Mouse (Mus musculus) hindbrain, embryonic 13.5 days (tissue): ENCODE measurements around the gene Taldo1. TPM values are rescaled to one million over a fixed set of nuclear protein-coding genes. Genes with fewer than 3 reads are reported as not detected.

ENCODE experiments used
- ATAC-seq: fragments of 200-750 bp; cut with Nextera tagmentation; 2 replicates; pipeline ENCODE4 v1.8.0; 2017; ENCODE audit warnings: moderate TSS enrichment; ENCODE audit not compliant: low FRiP score
- H3K27ac ChIP-seq: fragments of 300-500 bp; sonication (generic); 2 replicates; pipeline ENCODE4 v1.5.1; 2015; ENCODE audit warnings: inconsistent platforms, mild to moderate bottlenecking, moderate library complexity
- H3K27me3 ChIP-seq: fragments of 300-500 bp; sonication (generic); 2 replicates; pipeline ENCODE4 v1.6.1; 2015; ENCODE audit warnings: mild to moderate bottlenecking, inconsistent platforms
- H3K36me3 ChIP-seq: fragments of 300-500 bp; sonication (generic); 2 replicates; pipeline ENCODE4 v1.6.1; 2015; ENCODE audit warnings: mild to moderate bottlenecking, inconsistent platforms
- H3K4me1 ChIP-seq: fragments of 300-500 bp; sonication (generic); replicated peaks from 2 replicates; pipeline ENCODE4 v1.6.1; 2015; ENCODE audit warnings: inconsistent platforms
- H3K4me2 ChIP-seq: fragments of 300-500 bp; sonication (generic); 2 replicates; pipeline ENCODE4 v1.6.1; 2015; ENCODE audit warnings: inconsistent platforms, mild to moderate bottlenecking, moderate library complexity
- H3K4me3 ChIP-seq: fragments of 300-500 bp; sonication (generic); 2 replicates; pipeline ENCODE4 v1.5.1; 2015; ENCODE audit warnings: mild to moderate bottlenecking, inconsistent platforms
- H3K9ac ChIP-seq: fragments of 300-500 bp; sonication (generic); 2 replicates; pipeline ENCODE4 v1.6.1; 2015; ENCODE audit warnings: mild to moderate bottlenecking, inconsistent platforms
- H3K9me3 ChIP-seq: fragments of 300-500 bp; sonication (generic); 2 replicates; pipeline ENCODE4 v1.6.1; 2016; ENCODE audit warnings: inconsistent platforms
- WGBS: fragments of 180-500 bp; shearing (Covaris S2); methylation state at CpG from one replicate; pipeline ENCODE4 v1.1.7; 2015; 5-methylcytosine and 5-hydroxymethylcytosine counted together
- polyA plus RNA-seq: library from polyadenylated mRNA; unstranded; fragments of >200 nt; fragmentation: Nextera tagmentation; extraction: Ambion mirVana; gene quantifications from 2 replicates; pipeline ENCODE4 v1.2.1, GENCODE M21; 2015

Gene Taldo1
- polyA plus RNA-seq, 1 experiment from 2014 or later, result 346 TPM

DNA sequence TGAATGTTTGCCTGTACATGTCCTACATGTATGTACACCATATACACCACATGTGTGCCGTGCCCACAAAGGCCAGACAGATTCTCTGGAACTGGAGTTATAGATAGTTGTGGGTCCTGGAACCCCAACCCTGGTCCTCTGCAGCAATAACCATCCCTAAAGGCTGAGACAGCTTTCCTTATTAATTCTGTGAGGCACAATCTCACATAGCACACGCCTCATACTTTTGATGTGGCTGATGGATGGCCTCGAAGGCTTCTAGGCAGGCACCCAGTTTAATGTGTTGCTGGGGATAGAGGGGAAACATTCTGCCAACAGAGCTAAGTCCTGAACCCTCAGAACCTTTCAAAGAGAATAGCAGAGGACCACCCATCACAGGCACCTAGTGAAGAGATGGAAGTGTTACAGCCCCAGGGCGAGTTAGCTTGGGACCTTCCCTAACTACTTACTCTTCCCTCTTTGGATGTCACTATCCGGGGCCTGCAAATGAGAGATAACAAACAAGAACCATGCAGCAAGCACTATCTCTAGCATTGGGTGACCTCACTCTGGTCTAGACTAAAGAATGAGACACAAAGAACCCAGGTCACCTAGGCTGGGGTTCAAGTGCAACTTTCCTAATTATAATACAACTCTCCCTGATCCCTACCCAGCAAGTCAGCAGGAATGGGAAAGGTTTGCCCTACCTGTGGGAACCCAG is 27.5 kb upstream of the Taldo1 start:
- Histone ChIP-seq H3K4me3 (no peak overlapping the region), H3K4me2 (no peak overlapping the region), H3K9me3 (no peaks in the 10 kb centered on the region), H3K4me1 (peaks cover 4% of the 10 kb centered on the region; the same call in 1 of the 2 replicates), H3K36me3 (no peaks in the 10 kb centered on the region), H3K27me3 (peaks cover 40% of the 10 kb centered on the region), H3K9ac (peak overlapping the region; percentile 35; the same call in 1 of the 2 replicates), H3K27ac (no peak overlapping the region)
- WGBS, result 86% methylated on average over 5 of the region's 5 CpGs
- ATAC-seq, result no peak

DNA sequence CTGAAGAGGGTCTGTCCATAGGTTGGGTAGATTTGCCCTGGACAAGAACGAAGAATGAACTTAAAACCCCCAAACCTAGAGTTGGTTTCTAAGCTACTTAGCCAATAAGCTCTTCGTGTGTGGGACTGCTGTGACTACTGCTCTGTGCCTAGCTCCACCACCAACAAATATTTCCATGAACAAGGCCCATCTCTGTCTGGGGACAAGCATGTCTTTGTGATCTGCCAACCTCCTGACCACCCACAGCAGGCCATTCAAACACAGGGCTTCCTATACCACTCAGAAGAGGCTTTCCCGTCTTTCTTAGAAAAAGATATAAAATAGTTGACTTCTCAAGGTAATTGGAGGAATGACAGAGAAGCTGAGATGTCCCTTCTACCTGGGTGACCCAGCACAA is 27.0 kb upstream of the Taldo1 start:
- H3K4me1 ChIP-seq, result peaks cover 4% of the 10 kb centered on the region; the same call in 1 of the 2 replicates
- no peaks in the 10 kb centered on the region for H3K9me3 ChIP-seq
- H3K9ac ChIP-seq, result no peak overlapping the region
- H3K27me3 ChIP-seq, result peaks cover 35% of the 10 kb centered on the region
- no peak overlapping the region for H3K4me3 ChIP-seq
- no peak overlapping the region for H3K27ac ChIP-seq
- H3K4me2 ChIP-seq, result no peak overlapping the region
- no peak for ATAC-seq
- no peaks in the 10 kb centered on the region for H3K36me3 ChIP-seq
- 75% methylated on average over 3 of the region's 3 CpGs for WGBS

DNA sequence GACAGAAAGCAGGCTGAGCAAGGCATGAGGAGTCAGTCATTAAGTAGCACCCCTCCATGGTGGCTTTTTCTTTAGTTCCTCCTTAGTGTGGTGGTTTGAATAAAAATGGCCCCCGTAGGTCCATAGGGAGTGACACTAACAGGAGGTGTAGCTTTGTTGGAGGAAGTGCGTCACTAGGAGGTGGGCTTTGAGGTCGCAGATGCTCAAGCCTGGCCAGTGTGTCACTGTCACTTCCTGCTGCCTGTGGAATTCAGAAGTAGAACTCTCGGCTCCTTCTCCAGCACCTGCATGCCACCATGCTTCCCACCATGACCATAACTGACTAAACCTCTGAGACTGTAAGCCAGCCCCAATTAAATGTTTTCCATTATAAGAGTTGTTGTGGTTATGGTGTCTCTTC is 24.6 kb upstream of the Taldo1 start:
- 83% methylated on average over 4 of the region's 4 CpGs for WGBS
- Histone ChIP-seq H3K27me3 (peaks cover 12% of the 10 kb centered on the region), H3K4me3 (no peak overlapping the region), H3K4me2 (no peak overlapping the region), H3K9ac (no peak overlapping the region), H3K27ac (no peak overlapping the region), H3K4me1 (no peaks in the 10 kb centered on the region), H3K36me3 (no peaks in the 10 kb centered on the region), H3K9me3 (no peaks in the 10 kb centered on the region)
- no peak for ATAC-seq

DNA sequence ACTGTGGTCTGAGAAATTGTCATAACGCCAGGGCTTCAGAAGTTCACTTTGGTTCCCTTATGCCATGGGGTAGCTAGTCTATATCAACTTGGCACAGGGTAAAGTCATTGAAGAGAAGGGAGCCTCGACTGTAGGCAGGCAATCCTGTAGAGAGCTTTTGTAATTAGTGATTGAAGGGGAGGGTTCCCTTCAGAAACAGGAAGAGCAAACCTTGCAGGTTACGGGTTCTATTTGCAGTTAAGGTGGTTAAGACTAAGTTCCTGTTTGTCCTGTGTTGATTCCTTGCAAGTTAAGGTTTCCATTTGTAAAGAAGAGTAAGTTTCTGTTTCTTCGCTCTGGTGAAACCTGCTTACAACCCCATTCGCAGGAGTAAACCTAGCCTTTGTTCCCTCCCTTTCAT is 22.1 kb upstream of the Taldo1 start:
- 62% methylated on average over 5 of the region's 5 CpGs for WGBS
- Histone ChIP-seq H3K4me3 (no peak overlapping the region), H3K27ac (no peak overlapping the region), H3K36me3 (no peaks in the 10 kb centered on the region), H3K9me3 (no peaks in the 10 kb centered on the region), H3K9ac (no peak overlapping the region), H3K4me1 (no peaks in the 10 kb centered on the region), H3K4me2 (no peak overlapping the region), H3K27me3 (0 out of 2 replicates have a peak, but pooled peaks cover 3% of the 10 kb centered on the region)
- ATAC-seq, result no peak

DNA sequence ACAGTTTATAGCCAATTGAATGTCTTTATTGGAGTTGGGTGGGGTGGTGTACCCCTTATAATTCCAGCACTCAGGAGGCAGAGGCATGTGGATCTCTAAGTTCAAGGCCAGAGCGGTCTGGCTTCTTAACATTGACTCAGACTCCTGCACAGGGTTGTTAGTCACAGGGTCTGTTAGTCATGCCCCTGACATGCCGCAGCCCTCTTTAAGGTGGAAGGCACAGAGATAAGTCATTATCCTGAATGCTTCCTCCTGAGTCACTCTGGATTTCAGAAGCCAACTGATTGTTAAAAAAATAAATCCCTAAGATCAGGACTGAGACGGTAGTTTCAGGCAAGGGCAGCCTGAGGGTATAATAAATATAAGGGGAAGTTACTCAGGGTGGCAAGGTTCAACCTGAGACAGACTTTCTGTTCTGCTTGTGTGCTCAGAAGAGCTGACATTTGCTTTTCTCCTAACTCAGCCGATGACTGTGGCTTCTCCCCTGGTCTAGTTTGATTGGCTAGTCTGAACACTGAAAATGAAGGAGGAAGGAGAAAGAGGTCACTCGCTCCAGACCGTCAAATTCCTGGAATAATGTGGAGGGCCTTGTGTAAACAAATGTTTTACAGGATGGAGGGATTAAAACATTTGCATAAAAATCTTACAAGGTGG is 19.9 kb upstream of the Taldo1 start:
- Histone ChIP-seq H3K9me3 (no peaks in the 10 kb centered on the region), H3K9ac (no peak overlapping the region), H3K27ac (no peak overlapping the region), H3K4me3 (no peak overlapping the region), H3K36me3 (no peaks in the 10 kb centered on the region), H3K4me1 (no peaks in the 10 kb centered on the region), H3K4me2 (no peak overlapping the region), H3K27me3 (0 out of 2 replicates have a peak, but pooled peaks cover 3% of the 10 kb centered on the region)
- 68% methylated on average over 6 of the region's 6 CpGs for WGBS
- ATAC-seq, result no peak

DNA sequence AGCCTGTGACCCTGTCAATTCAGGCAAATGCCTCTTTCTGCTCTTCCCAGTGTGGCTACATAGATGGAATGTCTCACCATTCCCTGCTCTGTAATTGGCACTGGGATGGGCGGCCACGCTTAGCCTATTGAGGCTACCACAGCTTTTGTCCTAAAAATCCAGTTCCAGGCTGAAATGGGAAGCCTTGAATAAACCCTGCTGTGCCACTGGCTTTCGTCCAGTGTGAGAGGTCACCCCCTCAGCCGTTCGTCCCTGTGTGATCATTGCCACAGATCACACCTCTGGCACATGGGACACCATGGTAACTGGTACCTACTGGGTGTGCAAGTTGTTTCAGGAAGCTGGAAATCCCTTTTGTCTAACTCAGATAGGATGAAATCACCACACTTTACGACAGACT is 18.4 kb upstream of the Taldo1 start:
- no peak overlapping the region for H3K4me3 ChIP-seq

DNA sequence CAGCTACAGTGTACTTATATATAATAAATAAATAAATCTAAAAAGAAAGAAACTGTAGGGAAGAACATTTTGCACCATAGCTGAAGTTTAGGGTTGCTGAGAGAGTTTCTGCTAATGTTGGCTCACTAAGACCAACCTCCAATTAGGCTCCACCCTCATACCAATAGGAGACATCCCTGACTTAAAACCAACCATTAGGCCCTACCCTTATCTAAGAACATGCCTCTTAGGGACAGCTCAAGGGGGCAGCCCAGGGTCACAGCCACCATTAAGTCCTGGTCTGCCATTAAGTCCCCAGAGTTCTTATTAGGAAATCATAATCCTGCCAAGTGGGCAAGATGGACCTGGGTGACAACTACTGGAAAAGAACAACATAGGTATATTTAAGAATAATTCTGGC is 17.6 kb upstream of the Taldo1 start:
- no peak overlapping the region for H3K27ac ChIP-seq
- no peaks in the 10 kb centered on the region for H3K27me3 ChIP-seq
- H3K9me3 ChIP-seq, result no peaks in the 10 kb centered on the region
- no peaks in the 10 kb centered on the region for H3K4me1 ChIP-seq
- H3K4me3 ChIP-seq, result no peak overlapping the region
- H3K4me2 ChIP-seq, result no peak overlapping the region
- no peak for ATAC-seq
- no peak overlapping the region for H3K9ac ChIP-seq
- no peaks in the 10 kb centered on the region for H3K36me3 ChIP-seq

More for the DNA sequence above, 18.4 kb upstream of the Taldo1 start:
- 29% methylated on average over 6 of the region's 6 CpGs for WGBS
- H3K27ac ChIP-seq, result no peak overlapping the region
- no peaks in the 10 kb centered on the region for H3K4me1 ChIP-seq
- no peaks in the 10 kb centered on the region for H3K9me3 ChIP-seq
- H3K4me2 ChIP-seq, result no peak overlapping the region
- no peak for ATAC-seq
- no peaks in the 10 kb centered on the region for H3K27me3 ChIP-seq
- H3K9ac ChIP-seq, result no peak overlapping the region
- H3K36me3 ChIP-seq, result no peaks in the 10 kb centered on the region

DNA sequence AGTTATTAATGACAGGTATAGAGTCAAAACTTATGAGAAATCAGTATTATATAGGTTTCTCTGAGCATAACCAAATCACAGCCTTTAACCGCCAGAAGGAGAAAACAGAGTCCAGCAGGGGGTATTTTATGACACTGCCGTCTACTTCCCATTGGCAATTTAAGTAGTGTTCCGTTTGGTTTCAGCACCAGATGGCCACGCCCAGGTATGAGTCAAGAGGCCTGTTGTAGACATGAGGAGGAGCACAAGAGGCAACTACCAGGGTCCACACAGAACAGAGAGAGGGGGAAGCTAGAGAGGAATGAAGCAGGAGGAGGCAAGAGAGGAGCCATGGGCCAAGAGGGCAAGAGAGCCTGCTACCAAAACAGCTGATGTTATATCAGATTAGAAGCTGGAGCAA is 12.4 kb upstream of the Taldo1 start:
- Histone ChIP-seq H3K9me3 (no peaks in the 10 kb centered on the region), H3K4me3 (no peak overlapping the region), H3K27me3 (0 out of 2 replicates have a peak, but pooled peaks cover 6% of the 10 kb centered on the region), H3K9ac (no peak overlapping the region), H3K36me3 (no peaks in the 10 kb centered on the region), H3K4me1 (no peaks in the 10 kb centered on the region), H3K4me2 (no peak overlapping the region), H3K27ac (no peak overlapping the region)
- WGBS, result 72% methylated on average over 4 of the region's 4 CpGs
- ATAC-seq, result no peak

DNA sequence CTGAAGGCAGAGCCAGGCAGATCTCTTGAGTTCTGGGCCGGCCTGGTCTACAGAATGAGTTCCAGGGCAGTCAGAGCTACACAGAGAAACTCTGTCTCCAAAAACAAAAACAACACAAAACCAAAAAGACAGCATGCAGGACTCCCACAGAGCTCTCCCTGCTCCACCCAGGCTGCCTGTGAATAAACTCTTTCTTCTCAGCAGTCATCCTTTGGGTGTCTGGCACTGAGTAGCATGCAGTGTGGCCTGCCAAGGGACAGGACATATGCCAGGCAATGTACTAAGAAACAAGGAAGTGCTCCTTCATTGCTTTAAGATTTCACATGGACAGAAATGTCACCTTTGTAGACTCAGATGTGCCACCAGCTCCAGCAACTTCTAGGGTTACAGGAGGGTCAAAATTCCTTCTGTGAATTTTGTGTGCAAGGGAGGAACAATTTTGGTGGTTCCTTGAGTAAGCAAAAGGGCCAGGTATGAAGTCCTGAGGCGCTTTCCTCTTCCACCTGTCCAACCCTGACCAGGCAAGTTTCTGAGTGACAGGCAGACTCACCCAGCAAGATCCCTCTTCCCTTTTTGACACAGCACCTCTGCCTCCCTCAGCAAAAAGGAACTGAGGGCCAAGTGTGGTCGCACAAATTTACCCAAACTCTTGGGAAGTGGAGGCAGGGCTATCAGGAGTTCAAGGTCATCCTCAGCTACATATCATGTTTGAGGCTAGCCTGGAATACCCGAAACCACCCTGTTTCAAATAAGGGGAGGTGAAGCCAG is 10.7 kb upstream of the Taldo1 start:
- no peak overlapping the region for H3K4me2 ChIP-seq
- 0 out of 2 replicates have a peak, but pooled peaks cover 6% of the 10 kb centered on the region for H3K27me3 ChIP-seq
- no peak overlapping the region for H3K4me3 ChIP-seq
- no peaks in the 10 kb centered on the region for H3K9me3 ChIP-seq
- H3K4me1 ChIP-seq, result no peaks in the 10 kb centered on the region
- H3K27ac ChIP-seq, result no peak overlapping the region
- H3K36me3 ChIP-seq, result no peaks in the 10 kb centered on the region
- no peak for ATAC-seq
- WGBS, result 72% methylated on average over 4 of the region's 4 CpGs
- H3K9ac ChIP-seq, result no peak overlapping the region

DNA sequence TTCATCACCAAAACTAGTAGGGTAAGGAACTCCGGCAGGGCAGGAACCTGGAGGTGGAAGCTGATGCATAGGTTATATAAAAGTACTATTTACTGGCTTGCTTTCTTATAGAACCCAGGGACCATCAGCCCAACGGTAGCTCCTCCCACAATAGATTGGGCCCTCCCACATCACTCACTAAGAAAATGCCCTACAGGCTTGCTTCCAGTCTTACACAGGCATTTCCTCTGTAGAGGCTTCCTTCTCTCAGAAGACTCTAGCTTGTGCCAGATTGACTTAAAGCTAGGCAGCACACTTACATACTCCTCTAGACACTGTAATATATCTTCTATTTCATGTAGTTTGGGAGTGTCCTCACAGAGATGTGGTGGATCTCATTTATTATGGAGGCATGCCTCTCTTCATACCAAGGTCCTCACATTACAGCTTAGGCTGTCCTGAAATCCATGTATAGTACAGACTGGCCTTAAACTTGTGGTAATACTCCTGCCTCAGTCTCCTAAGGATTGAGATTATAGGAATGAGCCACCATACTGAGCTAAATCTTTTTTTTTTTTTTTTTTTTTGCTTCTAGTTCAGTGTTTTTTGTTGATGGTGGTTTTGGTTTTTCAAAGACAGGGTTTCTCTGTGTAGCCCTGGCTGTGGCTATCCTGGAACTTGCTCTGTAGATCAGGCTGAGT is 4.1 kb upstream of the Taldo1 start:
- H3K4me2 ChIP-seq, result no peak overlapping the region
- H3K9ac ChIP-seq, result no peak overlapping the region
- no peaks in the 10 kb centered on the region for H3K36me3 ChIP-seq
- WGBS, result 59% methylated on average over 2 of the region's 2 CpGs
- H3K27ac ChIP-seq, result no peak overlapping the region
- H3K27me3 ChIP-seq, result peaks cover 13% of the 10 kb centered on the region; the same call in 1 of the 2 replicates
- H3K9me3 ChIP-seq, result no peaks in the 10 kb centered on the region
- no peak overlapping the region for H3K4me3 ChIP-seq
- ATAC-seq, result no peak
- H3K4me1 ChIP-seq, result peaks cover 10% of the 10 kb centered on the region

DNA sequence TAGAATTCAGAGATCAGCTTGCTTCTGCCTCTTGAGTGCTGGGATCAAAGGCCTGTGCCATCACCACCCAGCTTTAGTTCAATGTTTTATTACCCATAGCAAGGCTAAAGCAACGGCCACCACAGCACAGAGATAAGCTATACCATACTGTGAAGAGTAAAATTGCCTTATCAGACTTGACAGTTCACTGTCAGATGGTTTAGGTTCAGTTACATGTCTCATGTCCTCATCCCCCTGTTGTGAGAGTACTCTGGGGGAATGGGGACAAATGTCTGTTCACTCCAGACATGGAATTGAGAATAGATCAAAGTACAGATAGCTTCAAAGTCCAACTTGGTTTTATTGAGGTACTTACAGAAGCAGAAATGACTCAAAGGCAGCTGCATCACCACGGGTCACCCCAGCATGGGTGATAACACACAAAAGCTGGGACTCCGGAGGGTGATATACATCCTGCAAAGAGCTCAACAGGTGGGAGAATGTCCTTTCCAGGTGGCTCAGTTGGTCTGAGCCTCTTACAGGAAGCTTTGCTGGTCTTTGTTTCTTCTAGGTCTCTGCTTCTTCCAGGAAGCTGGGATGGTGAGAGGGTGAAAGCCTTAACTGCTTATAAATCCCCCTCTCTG is 3.4 kb upstream of the Taldo1 start:
- 61% methylated on average over 3 of the region's 3 CpGs for WGBS
- no peak overlapping the region for H3K4me3 ChIP-seq
- H3K4me1 ChIP-seq, result peaks cover 14% of the 10 kb centered on the region
- H3K27me3 ChIP-seq, result peaks cover 13% of the 10 kb centered on the region; the same call in 1 of the 2 replicates
- no peak overlapping the region for H3K9ac ChIP-seq
- no peak for ATAC-seq
- no peaks in the 10 kb centered on the region for H3K9me3 ChIP-seq
- H3K27ac ChIP-seq, result no peak overlapping the region
- no peak overlapping the region for H3K4me2 ChIP-seq
- H3K36me3 ChIP-seq, result no peaks in the 10 kb centered on the region
